Mouse (Mus musculus) hindbrain, embryonic 14.5 days (tissue): ENCODE data around the gene Dchs1. TPM values are rescaled to one million over a fixed set of nuclear protein-coding genes. Genes with fewer than 3 reads are reported as not detected.

Source experiments
- ATAC-seq: fragments of 200-750 bp; cut with Nextera tagmentation; 2 replicates; pipeline ENCODE4 v1.8.0; 2017; ENCODE audit warnings: moderate number of reproducible peaks, mild to moderate bottlenecking, moderate TSS enrichment, moderate library complexity; ENCODE audit not compliant: low FRiP score
- DNase-seq: peaks from one replicate; pipeline ENCODE4 v3.0.0-alpha.2; 2015; ENCODE audit warnings: low spot score
- H3K27ac ChIP-seq: fragments of 300-500 bp; sonication (generic); 2 replicates; pipeline ENCODE4 v1.5.1; 2014; ENCODE audit warnings: mild to moderate bottlenecking, moderate library complexity
- H3K27me3 ChIP-seq: fragments of 300-500 bp; sonication (generic); 2 replicates; pipeline ENCODE4 v1.6.1; 2014; ENCODE audit warnings: mild to moderate bottlenecking, low read length, mixed read lengths; ENCODE audit not compliant: control insufficient read depth, insufficient read depth
- H3K36me3 ChIP-seq: fragments of 300-500 bp; sonication (generic); replicated peaks from 2 replicates; pipeline ENCODE4 v1.6.1; 2014; ENCODE audit not compliant: control insufficient read depth, insufficient read depth
- H3K4me1 ChIP-seq: fragments of 300-500 bp; sonication (generic); replicated peaks from 2 replicates; pipeline ENCODE4 v1.6.1; 2014; ENCODE audit warnings: antibody characterized with exemption, low read length, mixed read lengths; ENCODE audit not compliant: control insufficient read depth, insufficient read depth
- H3K4me2 ChIP-seq: fragments of 300-500 bp; sonication (generic); replicated peaks from 2 replicates; pipeline ENCODE4 v1.6.1; 2014; ENCODE audit warnings: mild to moderate bottlenecking, moderate library complexity
- H3K4me3 ChIP-seq: fragments of 300-500 bp; sonication (generic); replicated peaks from 2 replicates; pipeline ENCODE4 v1.5.1; 2014; ENCODE audit warnings: mild to moderate bottlenecking, low read length
- H3K9ac ChIP-seq: fragments of 300-500 bp; sonication (generic); 2 replicates; pipeline ENCODE4 v1.6.1; 2014
- H3K9me3 ChIP-seq: fragments of 300-500 bp; sonication (generic); 2 replicates; pipeline ENCODE4 v1.6.1; 2016; ENCODE audit warnings: low read length; ENCODE audit not compliant: control insufficient read depth
- WGBS: fragments of 180-500 bp; shearing (Covaris S2); extraction: QIAGEN DNeasy Blood & Tissue Kit; methylation state at CpG from one replicate; pipeline ENCODE4 v1.1.7; 2014; 5-methylcytosine and 5-hydroxymethylcytosine counted together
- polyA plus RNA-seq: library from polyadenylated mRNA; unstranded; fragments of >200 nt; fragmentation: Nextera tagmentation; extraction: Ambion mirVana; gene quantifications from 2 replicates; pipeline ENCODE4 v1.2.1, GENCODE M21; 2014

The Dchs1 gene
- polyA plus RNA-seq, 1 experiment from 2014 or later, result 23.2 TPM

GRCm38 (mm10) chr7:105791147-105791546 is 3.7 kb upstream of the Dchs1 start:
- Histone ChIP-seq H3K27ac (no peak overlapping the region), H3K9ac (no peak overlapping the region), H3K4me1 (peaks cover 13% of the 10 kb centered on the region), H3K27me3 (no peaks in the 10 kb centered on the region), H3K4me3 (no peak overlapping the region), H3K4me2 (no peak overlapping the region), H3K9me3 (no peaks in the 10 kb centered on the region), H3K36me3 (0 out of 2 replicates have a peak, but pooled peaks cover 1% of the 10 kb centered on the region)
- ATAC-seq, result no peak
- no peak for DNase-seq
- 82% methylated on average over 1 of the region's 1 CpGs for WGBS

- DNase-seq (no peak), ATAC-seq (peak; percentile 78)
- H3K36me3 ChIP-seq, result peaks cover 38% of the 10 kb centered on the region
- H3K4me2 ChIP-seq, result peak overlapping the region; percentile 97
- peak overlapping the region; percentile 99 for H3K27ac ChIP-seq
- H3K9ac ChIP-seq, result peak overlapping the region; percentile 99
- no peaks in the 10 kb centered on the region for H3K9me3 ChIP-seq
- peaks cover 49% of the 10 kb centered on the region for H3K4me1 ChIP-seq
- no peaks in the 10 kb centered on the region for H3K27me3 ChIP-seq
- peak overlapping the region; percentile 83 for H3K4me3 ChIP-seq
- WGBS, result 5% methylated on average over 20 of the region's 20 CpGs
Measured at GRCm38 (mm10) chr7:105786506-105787284, 759 bp downstream of the Dchs1 start.

GRCm38 (mm10) chr7:105784556-105784955 is 2.9 kb downstream of the Dchs1 start:
- Histone ChIP-seq H3K36me3 (peaks cover 60% of the 10 kb centered on the region), H3K4me3 (peak overlapping the region; percentile 83), H3K4me2 (peak overlapping the region; percentile 97), H3K9ac (peak overlapping the region; percentile 49; the same call in 1 of the 2 replicates), H3K4me1 (peaks cover 49% of the 10 kb centered on the region), H3K9me3 (no peaks in the 10 kb centered on the region), H3K27me3 (no peaks in the 10 kb centered on the region), H3K27ac (peak overlapping the region; percentile 18; the same call in 1 of the 2 replicates)
- DNase-seq, result no peak
- ATAC-seq, result no peak
- 7% methylated on average over 4 of the region's 4 CpGs for WGBS

DNA sequence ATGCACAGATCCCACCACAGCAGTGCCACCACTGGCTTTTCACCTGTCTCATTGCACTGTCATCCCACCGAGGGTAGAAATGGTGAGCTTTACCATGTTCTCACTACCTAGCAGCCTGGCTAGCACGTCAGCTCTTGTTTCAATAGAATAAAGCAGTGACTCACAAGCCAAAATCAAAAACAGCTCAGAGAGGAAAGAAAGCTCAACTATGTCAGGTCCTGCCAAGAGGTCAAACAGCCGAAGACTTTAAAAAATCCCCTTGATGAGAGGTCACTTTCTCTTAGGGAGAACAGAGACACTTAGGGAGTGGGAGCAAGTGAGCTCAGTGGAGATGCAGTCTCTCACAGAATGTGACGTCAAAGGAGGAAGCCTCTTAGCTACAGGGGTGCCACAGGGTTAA is 3.6 kb downstream of the Dchs1 start:
- DNase-seq, result no peak
- 40% methylated on average over 4 of the region's 4 CpGs for WGBS
- H3K36me3 ChIP-seq, result peaks cover 67% of the 10 kb centered on the region

DNA sequence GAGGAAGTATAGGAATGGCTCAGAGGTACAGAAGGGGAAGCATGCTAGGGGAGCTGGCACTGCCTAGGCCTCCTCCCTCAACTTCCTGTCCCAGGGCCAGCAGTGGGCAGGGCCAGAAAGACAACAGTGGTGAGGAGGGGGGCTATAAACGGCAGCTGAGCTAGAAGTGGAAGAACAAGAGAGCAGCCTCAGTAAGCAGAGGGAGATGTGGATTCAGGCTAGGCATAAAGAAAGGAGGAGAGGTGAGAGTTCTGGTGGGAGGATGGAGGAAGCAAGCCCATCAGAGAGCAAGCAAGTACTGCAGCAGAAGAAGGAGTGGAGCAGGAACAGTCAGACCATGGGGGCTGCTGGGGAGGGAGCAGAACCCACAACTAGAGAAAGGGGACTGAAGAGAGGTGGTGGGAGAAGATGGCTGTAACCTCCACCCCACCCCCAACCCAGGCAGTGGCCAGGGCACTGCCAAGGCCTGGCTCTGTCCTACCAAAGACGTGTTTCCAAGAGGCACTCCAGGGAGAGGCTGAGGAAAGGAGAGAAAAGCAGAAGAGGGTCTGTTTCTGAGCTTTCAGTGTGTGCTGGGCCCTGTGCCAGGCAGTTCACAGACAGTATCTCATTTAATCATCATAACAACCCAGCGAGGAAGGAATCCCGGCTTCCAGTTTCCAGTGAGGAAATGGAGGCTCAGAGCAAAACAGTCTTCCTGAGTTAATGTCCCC is 8.7 kb downstream of the Dchs1 start:
- DNase-seq (no peak), ATAC-seq (peak; percentile 74)
- Histone ChIP-seq H3K27me3 (no peaks in the 10 kb centered on the region), H3K4me3 (no peak overlapping the region), H3K36me3 (peaks cover 84% of the 10 kb centered on the region), H3K9me3 (no peaks in the 10 kb centered on the region), H3K9ac (peak overlapping the region; percentile 28; the same call in 1 of the 2 replicates), H3K4me1 (peaks cover 58% of the 10 kb centered on the region), H3K27ac (peak overlapping the region; percentile 70), H3K4me2 (peak overlapping the region; percentile 31)
- 32% methylated on average over 4 of the region's 4 CpGs for WGBS

More for the DNA sequence above, 3.6 kb downstream of the Dchs1 start:
- Histone ChIP-seq H3K4me1 (peaks cover 52% of the 10 kb centered on the region), H3K4me2 (peak overlapping the region; percentile 97), H3K27me3 (no peaks in the 10 kb centered on the region), H3K27ac (no peak overlapping the region), H3K9me3 (no peaks in the 10 kb centered on the region), H3K9ac (peak overlapping the region; percentile 49; the same call in 1 of the 2 replicates), H3K4me3 (no peak overlapping the region)
- no peak for ATAC-seq

DNA sequence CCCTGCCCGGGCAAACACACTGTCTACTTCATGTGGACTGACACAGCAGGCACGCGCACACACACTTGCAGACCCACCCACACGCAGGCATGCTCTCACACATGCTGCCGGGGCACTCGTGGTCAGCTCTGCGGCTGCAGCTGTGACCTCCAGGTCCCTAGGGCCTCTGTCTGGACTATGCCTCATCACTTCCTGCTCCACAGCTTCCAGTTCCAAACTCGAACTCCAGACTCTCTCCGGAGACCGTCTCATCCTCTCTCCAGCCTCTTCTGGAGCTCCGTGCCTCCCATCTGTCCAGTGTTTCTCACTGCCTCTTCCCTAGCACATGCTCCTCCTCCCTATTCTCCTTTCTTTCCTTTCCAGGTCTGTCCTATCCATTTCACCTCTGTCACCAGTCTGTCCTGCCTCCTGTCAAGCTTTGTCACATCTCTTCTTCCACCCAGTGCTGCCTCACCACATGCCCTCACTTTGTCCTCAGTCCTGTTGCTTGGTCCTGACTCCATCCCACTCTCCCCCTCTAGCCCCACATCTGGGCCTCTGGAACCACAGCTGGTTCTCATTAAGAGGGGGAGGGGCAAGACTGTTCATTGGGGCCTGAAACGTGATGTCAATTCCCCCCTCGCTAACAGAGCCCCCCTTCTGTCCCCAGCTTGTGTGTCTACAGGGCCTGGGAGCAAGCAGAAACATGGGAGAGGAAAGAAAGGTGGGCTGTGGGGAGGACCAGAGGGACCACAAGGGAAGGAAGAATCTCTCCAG is 9.5 kb downstream of the Dchs1 start:
- Histone ChIP-seq H3K4me2 (peak overlapping the region; percentile 31), H3K9me3 (no peaks in the 10 kb centered on the region), H3K36me3 (peaks cover 80% of the 10 kb centered on the region), H3K4me1 (peaks cover 50% of the 10 kb centered on the region), H3K27me3 (no peaks in the 10 kb centered on the region), H3K9ac (peak overlapping the region; percentile 31), H3K4me3 (no peak overlapping the region), H3K27ac (peak overlapping the region; percentile 70; the same call in 1 of the 2 replicates)
- WGBS, result 44% methylated on average over 13 of the region's 13 CpGs
- ATAC-seq, result peak; percentile 23; the same call in 1 of the 2 replicates
- no peak for DNase-seq

DNA sequence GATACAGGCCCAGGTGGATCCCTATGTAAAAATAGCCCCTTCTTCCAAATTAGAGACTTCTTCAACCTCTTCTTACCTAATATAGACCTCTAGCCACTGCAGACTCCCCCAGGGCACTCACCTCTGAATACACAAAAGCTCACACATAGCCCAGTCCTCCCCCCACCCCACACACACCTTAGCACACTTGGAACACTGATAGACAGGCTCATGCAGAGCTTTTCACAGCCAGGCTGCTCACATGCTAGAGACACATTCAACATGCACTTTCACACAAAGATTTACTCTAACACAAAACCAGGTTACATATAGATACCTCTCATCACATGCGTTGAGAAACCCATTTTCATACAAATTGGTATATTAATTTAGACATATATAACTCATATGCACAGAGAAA is 10.1 kb downstream of the Dchs1 start:
- ATAC-seq (no peak), DNase-seq (no peak)
- Histone ChIP-seq H3K4me1 (peaks cover 46% of the 10 kb centered on the region), H3K27me3 (no peaks in the 10 kb centered on the region), H3K9me3 (no peaks in the 10 kb centered on the region), H3K27ac (no peak overlapping the region), H3K36me3 (peaks cover 80% of the 10 kb centered on the region), H3K4me3 (no peak overlapping the region), H3K9ac (no peak overlapping the region; the same call in 1 of the 2 replicates), H3K4me2 (peak overlapping the region; percentile 31)
- 84% methylated on average over 1 of the region's 1 CpGs for WGBS

- WGBS, result 88% methylated on average over 2 of the region's 2 CpGs
- no peaks in the 10 kb centered on the region for H3K27me3 ChIP-seq
- H3K36me3 ChIP-seq, result peaks cover 80% of the 10 kb centered on the region
- H3K27ac ChIP-seq, result no peak overlapping the region
- ATAC-seq (no peak), DNase-seq (no peak)
- no peaks in the 10 kb centered on the region for H3K9me3 ChIP-seq
- no peak overlapping the region for H3K4me3 ChIP-seq
- H3K9ac ChIP-seq, result no peak overlapping the region
- peaks cover 50% of the 10 kb centered on the region for H3K4me1 ChIP-seq
- no peak overlapping the region for H3K4me2 ChIP-seq
Measured at GRCm38 (mm10) chr7:105776026-105776425, 11.4 kb downstream of the Dchs1 start.

DNA sequence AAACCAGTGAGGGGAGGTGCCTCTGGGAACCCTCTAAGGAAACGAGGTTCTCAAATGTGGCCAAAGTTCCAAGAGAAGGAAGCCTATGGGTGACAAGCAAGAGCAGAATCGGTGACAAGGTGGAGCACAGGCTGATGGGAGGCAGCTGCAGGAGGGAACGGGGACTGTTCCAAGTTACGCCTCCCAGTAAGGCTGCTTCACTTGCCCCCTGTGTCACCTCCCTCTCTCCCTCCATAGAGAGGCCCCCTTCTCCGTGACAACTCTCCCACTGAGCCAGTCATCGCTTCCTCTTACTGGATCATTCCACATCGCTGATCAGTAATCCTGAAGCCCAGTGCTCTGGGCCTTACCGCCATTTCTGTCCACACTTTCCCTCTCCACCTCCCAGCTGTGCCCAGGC is 12.8 kb downstream of the Dchs1 start:
- H3K27ac ChIP-seq, result no peak overlapping the region
- no peak for DNase-seq
- no peak overlapping the region for H3K4me3 ChIP-seq
- H3K4me2 ChIP-seq, result no peak overlapping the region
- 32% methylated on average over 8 of the region's 8 CpGs for WGBS
- H3K36me3 ChIP-seq, result peaks cover 80% of the 10 kb centered on the region
- H3K9me3 ChIP-seq, result no peaks in the 10 kb centered on the region
- H3K4me1 ChIP-seq, result peaks cover 53% of the 10 kb centered on the region
- no peak overlapping the region for H3K9ac ChIP-seq
- ATAC-seq, result no peak
- H3K27me3 ChIP-seq, result no peaks in the 10 kb centered on the region
